18 mouse cellular contexts compared by ENCODE assay signal in the genomic region with DNA sequence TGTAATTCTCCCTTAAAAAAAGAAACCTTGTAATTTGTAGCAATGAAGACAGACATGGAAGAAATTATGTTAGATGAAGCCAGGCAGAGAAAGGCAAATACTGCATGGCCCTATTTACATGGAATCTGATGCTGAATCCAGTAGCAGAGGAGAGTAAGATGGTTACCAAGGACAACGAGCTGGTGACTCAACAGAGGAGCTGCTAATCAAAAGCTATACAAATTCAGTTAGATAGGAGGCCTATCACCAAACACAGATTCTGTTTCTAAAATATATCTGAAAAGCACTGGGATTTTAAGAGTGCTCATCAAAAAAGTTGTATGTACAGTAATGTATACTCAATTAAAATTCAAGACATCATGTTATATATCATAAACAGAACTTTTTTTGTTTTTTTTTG. TPM values are rescaled to one million over a fixed set of nuclear protein-coding genes. Genes with fewer than 3 reads are reported as not detected.
DNase-seq lines count a peak whose midpoint lies in the region; TF ChIP-seq lines count a peak whose summit lies in the region.
"Had no signal": no experiment of that assay in that cellular context is flagged by ENCODE, and none has a peak within 500 bp of the region (broad histone marks: within the 10 kb centered on the region; RNA-seq: fewer than 3 reads in every experiment).

No protein-coding gene starts in this region.

- H3K4me3 ChIP-seq in layer of hippocampus, adult 2 months = no peak overlapping the region
- no peak overlapping the region for H3K4me3 ChIP-seq in cerebellum, adult 2 months (replicated peaks; ENCODE audit: insufficient read depth, low read depth, low read length)
- H3K4me3 ChIP-seq: embryonic facial prominence, embryonic 10.5 days; embryonic facial prominence, embryonic 12.5 days; forebrain, embryonic 13.5 days; forebrain, embryonic 15.5 days had no signal

- 0 out of 2 replicates have a peak, but pooled peaks have one; percentile 22 for TF ChIP-seq CTCF in layer of hippocampus, adult 2 months (conservative IDR thresholded peaks at IDR 0.05)
- TF ChIP-seq CTCF in cerebellum, adult 2 months (IDR thresholded peaks at IDR 0.05; ENCODE audit: borderline replicate concordance, insufficient read depth, low read depth, low read length) = no peak

- no peaks in the 10 kb centered on the region for H3K4me1 ChIP-seq in cerebellum, adult 2 months (ENCODE audit: control insufficient read depth, insufficient read depth, low read length)
- H3K4me1 ChIP-seq: embryonic facial prominence, embryonic 10.5 days; embryonic facial prominence, embryonic 12.5 days; forebrain, embryonic 13.5 days; forebrain, embryonic 15.5 days had no signal

- no peaks in the 10 kb centered on the region for H3K27me3 ChIP-seq in cerebellum, adult 2 months (ENCODE audit: control insufficient read depth, insufficient read depth, low read length)
- H3K27me3 ChIP-seq: embryonic facial prominence, embryonic 12.5 days; forebrain, embryonic 13.5 days; forebrain, embryonic 15.5 days; Patski had no signal

- 48% methylated on average over 1 of the region's 1 CpGs for WGBS in cerebellum, adult 2 months

- no peak for TF ChIP-seq POLR2A in cerebellum, adult 2 months (IDR thresholded peaks at IDR 0.05; ENCODE audit: borderline replicate concordance, insufficient read depth, low read length)

- no peak for DNase-seq in layer of hippocampus, adult 2 months (ENCODE audit: low spot score in 2 of 2)
- DNase-seq in layer of hippocampus, adult 11-12 months (ENCODE audit: low spot score) = no peak
- DNase-seq in brain, adult 2 months (ENCODE audit: low read depth, low spot score) = peak; percentile 60
- no peak for DNase-seq in cerebellum, adult 2 months
- no peak for DNase-seq in layer of hippocampus, adult 9-11 months
- DNase-seq: adrenal gland, adult 8-10 months; adrenal gland, postnatal 14 days; cerebellum, adult 11 months; cerebellum, adult 18-20 months; cerebellum, adult 9-10 months; cerebellum, postnatal 10 days; cerebellum, postnatal 25 days; forebrain, postnatal 0 days had no signal

- no peak overlapping the region for H3K27ac ChIP-seq in layer of hippocampus, adult 2 months
- no peak overlapping the region for H3K27ac ChIP-seq in cerebellum, adult 2 months (ENCODE audit: insufficient read depth, low read length)
- H3K27ac ChIP-seq: embryonic facial prominence, embryonic 10.5 days; embryonic facial prominence, embryonic 12.5 days; forebrain, embryonic 13.5 days; forebrain, embryonic 15.5 days had no signal

RNA-seq across cellular contexts. Expression of gene Actr2, which starts 37.3 kb away (rescaled TPM):
- 100 to 1,000 TPM; 330 to 344 TPM for total RNA-seq in layer of hippocampus, adult 2 months (2021)
- 105 and 107 TPM in 2 replicates for polyA plus RNA-seq in cerebellum, adult 2 months (2012; rRNA removed)
